Mouse (Mus musculus) liver, adult 2 months (tissue): ENCODE measurements around the gene Ubb.

ENCODE experiments used
- CTCF ChIP-seq: fragments of 200-500 bp; IDR thresholded peaks from 2 replicates; pipeline ENCODE4 v1.5.1; 2011; ENCODE audit warnings: low read depth, low read length, control low read depth
- POLR2A ChIP-seq: fragments of 200-500 bp; IDR thresholded peaks from 2 replicates; pipeline ENCODE4 v1.6.1; 2011; ENCODE audit warnings: low read length, control low read depth; ENCODE audit not compliant: insufficient read depth; ENCODE audit errors: extremely low read depth

- TF ChIP-seq POLR2A = no peak
- no peak for TF ChIP-seq CTCF
Measured at GRCm38 (mm10) chr11:62573959-62574702, 23.2 kb downstream of the Ubb start, which contains the start of gene Trpv2.
